Mouse (Mus musculus) hematopoietic multipotent progenitor cell, adult 10-12 weeks (in vitro differentiated cells): Measurements from ENCODE around the gene Ngb. TPM values are rescaled to one million over a fixed set of nuclear protein-coding genes. Genes with fewer than 3 reads are reported as not detected.

Experiments
- polyA plus RNA-seq: library from polyadenylated mRNA; stranded (reverse); fragments of >175 nt; gene quantifications from 2 replicates; pipeline ENCODE4 v1.2.3, GENCODE M21; 2012; ENCODE audit warnings: low replicate concordance

Ngb gene
- 0.11 and 0.14 TPM in 2 replicates for polyA plus RNA-seq

DNA sequence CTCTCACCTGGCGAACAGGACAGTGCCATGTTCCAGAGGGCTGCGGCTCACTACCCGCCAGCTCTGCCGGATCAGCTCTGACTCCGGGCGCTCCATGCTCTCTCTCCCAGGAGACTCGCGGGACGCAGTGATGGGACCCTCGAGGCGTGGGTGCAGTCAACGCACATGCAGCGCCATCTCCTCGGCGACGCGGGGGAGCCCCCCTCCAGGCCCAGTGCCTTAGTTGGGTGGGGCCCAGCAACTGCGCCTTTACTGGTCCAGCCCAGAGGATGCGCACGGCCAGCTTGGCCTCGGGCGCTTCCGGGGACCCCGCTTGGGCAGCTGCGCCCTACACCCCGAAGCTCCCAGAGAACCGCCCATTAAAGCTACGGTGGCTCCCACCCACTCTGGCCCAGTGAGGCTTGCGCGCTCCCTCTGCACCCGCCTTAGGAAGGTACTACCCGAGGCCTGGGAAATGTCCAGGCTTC is at the start of gene Ngb:
Gene Ngb, minus strand, starts transcription at position 375 of the 467 bp plus-strand sequence.

DNA sequence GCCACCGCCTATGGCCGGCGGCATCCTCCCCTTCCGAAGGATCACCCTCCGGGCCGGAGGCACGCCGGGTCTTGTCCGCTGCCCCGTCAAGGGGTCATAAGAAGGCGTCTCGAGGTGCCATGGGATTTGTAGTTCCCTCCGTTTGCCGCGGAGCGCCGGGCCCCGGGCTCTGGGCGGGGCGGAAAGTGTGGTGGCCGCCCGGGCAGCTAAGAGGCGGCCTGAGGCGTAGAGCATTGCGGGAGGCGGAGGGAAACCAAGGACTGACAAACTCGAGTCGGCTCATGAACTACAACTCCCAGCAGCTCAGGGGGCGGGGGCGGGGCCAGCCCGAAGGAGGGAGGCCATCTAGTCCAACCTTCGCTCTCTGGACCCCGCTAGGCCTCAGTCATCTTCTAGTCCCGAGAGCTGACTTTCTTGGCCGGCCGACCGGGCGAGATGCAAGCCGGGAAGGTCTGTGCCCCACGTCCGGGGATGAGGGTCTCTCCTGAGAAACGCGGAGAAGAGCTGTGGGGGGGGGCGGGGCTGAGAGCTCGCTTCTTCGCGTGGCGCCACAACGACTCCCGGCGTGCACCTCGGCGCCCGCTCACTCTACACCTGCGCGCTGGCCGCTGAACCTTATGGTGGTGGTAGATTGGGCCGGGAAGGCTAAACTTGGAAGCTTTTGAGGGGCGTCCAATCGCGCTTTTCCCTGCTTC is 45.2 kb upstream of the Ngb start, which contains the start of gene Pomt2:
Gene Pomt2, minus strand, starts transcription at position 574 of the 695 bp plus-strand sequence.

DNA sequence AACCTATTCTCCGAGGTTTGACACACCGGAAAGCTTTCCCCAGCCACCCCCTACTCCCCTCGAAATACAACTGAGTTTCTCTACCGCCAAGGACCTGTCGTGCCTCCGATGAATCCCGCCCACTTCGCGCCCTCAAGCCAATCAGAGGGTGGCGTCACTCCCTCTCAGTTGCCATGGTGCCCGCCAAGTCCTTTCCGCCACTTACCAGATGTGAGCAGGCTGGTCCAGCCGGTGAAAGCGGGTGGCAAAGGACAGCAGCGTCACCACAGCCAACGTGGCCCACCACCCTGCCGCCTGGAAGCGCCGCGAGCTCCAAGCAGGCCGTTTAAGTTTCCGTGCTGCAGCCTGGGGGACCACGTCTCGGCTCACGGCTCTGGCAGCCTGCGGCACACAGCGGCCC is 44.6 kb upstream of the Ngb start, which contains the start of gene Gstz1:
Gene Gstz1, plus strand, starts transcription at position 200 of the 400 bp plus-strand sequence.

Other genes with a start within 250 kb of the Ngb start
- gene Irf2bpl, start 217.7 kb downstream of the Ngb start, polyA plus RNA-seq = 83.0 and 208 TPM in 2 replicates
- 16.4 and 33.0 TPM in 2 replicates for gene Cipc, start 155.5 kb downstream of the Ngb start, polyA plus RNA-seq
- not detected in 2 replicates for gene Zdhhc22, start 112.1 kb downstream of the Ngb start, polyA plus RNA-seq
- 0.03 and 0.06 TPM in 2 replicates for gene Tmem63c, start 81.2 kb downstream of the Ngb start, polyA plus RNA-seq
- gene Gstz1, start 44.6 kb upstream of the Ngb start, polyA plus RNA-seq = 1.5 and 3.1 TPM in 2 replicates
- gene Pomt2, start 45.4 kb upstream of the Ngb start, polyA plus RNA-seq = 2.8 and 3.5 TPM in 2 replicates
- 0.34 and 0.55 TPM in 2 replicates for gene Samd15, start 97.2 kb upstream of the Ngb start, polyA plus RNA-seq
- gene Tmed8, start 97.9 kb upstream of the Ngb start, polyA plus RNA-seq = 5.2 and 5.5 TPM in 2 replicates
- gene Noxred1, start 136.2 kb upstream of the Ngb start, polyA plus RNA-seq = 0.21 and 0.91 TPM in 2 replicates
- gene Vipas39, start 163.7 kb upstream of the Ngb start, polyA plus RNA-seq = 1.9 and 2.3 TPM in 2 replicates
- gene Ahsa1, start 163.9 kb upstream of the Ngb start, polyA plus RNA-seq = 58.4 and 60.1 TPM in 2 replicates
- not detected in 2 replicates for gene Ism2, start 197.2 kb upstream of the Ngb start, polyA plus RNA-seq